Mouse (Mus musculus): ENCODE measurements around the gene Ccnh. TPM values are rescaled to one million over a fixed set of nuclear protein-coding genes. Genes with fewer than 3 reads are reported as not detected.
A peak's percentile ranks its signal among the peaks of the same experiment; 100 is the strongest.
"Not testable (repeated sequence)": the region's sequence is repeated elsewhere in the genome, so short reads cannot be mapped to it uniquely, and the experiment has no call there.

Gene Ccnh
- 10 to 100 TPM; 49.3 to 53.6 TPM for total RNA-seq (2021)

- intact Hi-C loops (cut with DNase I) = no loop called here
- DNase-seq (ENCODE audit: extremely low spot score in 1 of 2, low spot score in 2 of 2) = peak; percentile 90 to 97
Measured at GRCm38 (mm10) chr13:85188903-85189643, at the start of gene Ccnh. TSS of gene Ccnh (plus strand) at chr13:85189408.

- intact Hi-C loops (cut with DNase I); DNase-seq (ENCODE audit: extremely low spot score in 1 of 2, low spot score in 2 of 2): not testable (repeated sequence)
Measured at GRCm38 (mm10) chr13:85143361-85143760, 45.8 kb upstream of the Ccnh start.

- intact Hi-C loops (cut with DNase I) = no loop called here
Measured at GRCm38 (mm10) chr13:85146471-85146870, 42.7 kb upstream of the Ccnh start.

GRCm38 (mm10) chr13:85154746-85155145, 34.5 kb upstream of the Ccnh start:
- intact Hi-C loops (cut with DNase I) = no loop called here
- DNase-seq (ENCODE audit: extremely low spot score in 1 of 2, low spot score in 2 of 2) = no peak

More at GRCm38 (mm10) chr13:85146471-85146870, 42.7 kb upstream of the Ccnh start:
- no peak for DNase-seq (ENCODE audit: extremely low spot score in 1 of 2, low spot score in 2 of 2)

- intact Hi-C loops (cut with DNase I) = loop anchor here (5.0 to 10.0 kb wide), 3 partner anchors 208 to 1445 kb away; no protein-coding TSS in a partner anchor
Measured at GRCm38 (mm10) chr13:85159971-85160370, 29.2 kb upstream of the Ccnh start.

GRCm38 (mm10) chr13:85164512-85165124, 24.6 kb upstream of the Ccnh start:
- intact Hi-C loops (cut with DNase I) = loop anchor here (5.0 to 10.0 kb wide), 3 partner anchors 212 to 1450 kb away; no protein-coding TSS in a partner anchor
- DNase-seq (ENCODE audit: extremely low spot score in 1 of 2, low spot score in 2 of 2) = peak in 1 of 2 experiments; percentile 8

More at GRCm38 (mm10) chr13:85159971-85160370, 29.2 kb upstream of the Ccnh start:
- DNase-seq (ENCODE audit: extremely low spot score in 1 of 2, low spot score in 2 of 2) = no peak

GRCm38 (mm10) chr13:85189644-85190121, 475 bp downstream of the Ccnh start:
- peak in 1 of 2 experiments; percentile 61 for DNase-seq (ENCODE audit: extremely low spot score in 1 of 2, low spot score in 2 of 2)
- intact Hi-C loops (cut with DNase I) = no loop called here

GRCm38 (mm10) chr13:85191253-85191652, 2.0 kb downstream of the Ccnh start:
- intact Hi-C loops (cut with DNase I) = no loop called here
- DNase-seq (ENCODE audit: extremely low spot score in 1 of 2, low spot score in 2 of 2) = no peak

GRCm38 (mm10) chr13:85207493-85207892, 18.3 kb downstream of the Ccnh start:
- no peak for DNase-seq (ENCODE audit: extremely low spot score in 1 of 2, low spot score in 2 of 2)
- intact Hi-C loops (cut with DNase I) = no loop called here

- no peak for DNase-seq (ENCODE audit: extremely low spot score in 1 of 2, low spot score in 2 of 2)
- intact Hi-C loops (cut with DNase I) = no loop called here
Measured at GRCm38 (mm10) chr13:85208656-85209055, 19.4 kb downstream of the Ccnh start.

GRCm38 (mm10) chr13:85210353-85210752, 21.1 kb downstream of the Ccnh start:
- intact Hi-C loops (cut with DNase I) = no loop called here
- DNase-seq (ENCODE audit: extremely low spot score in 1 of 2, low spot score in 2 of 2) = no peak

- intact Hi-C loops (cut with DNase I) = no loop called here
- no peak for DNase-seq (ENCODE audit: extremely low spot score in 1 of 2, low spot score in 2 of 2)
Measured at GRCm38 (mm10) chr13:85218656-85219055, 29.4 kb downstream of the Ccnh start.

- intact Hi-C loops (cut with DNase I) = no loop called here
- no peak for DNase-seq (ENCODE audit: extremely low spot score in 1 of 2, low spot score in 2 of 2)
Measured at GRCm38 (mm10) chr13:85238760-85239159, 49.6 kb downstream of the Ccnh start.

Other genes with a start within 250 kb of the Ccnh start
- 10 to 100 TPM; 56.1 to 59.8 TPM for gene Rasa1, start 99.7 kb downstream of the Ccnh start, total RNA-seq (2021)